Mouse (Mus musculus): ENCODE results near the gene Uggt1.

Gene Uggt1

DNA sequence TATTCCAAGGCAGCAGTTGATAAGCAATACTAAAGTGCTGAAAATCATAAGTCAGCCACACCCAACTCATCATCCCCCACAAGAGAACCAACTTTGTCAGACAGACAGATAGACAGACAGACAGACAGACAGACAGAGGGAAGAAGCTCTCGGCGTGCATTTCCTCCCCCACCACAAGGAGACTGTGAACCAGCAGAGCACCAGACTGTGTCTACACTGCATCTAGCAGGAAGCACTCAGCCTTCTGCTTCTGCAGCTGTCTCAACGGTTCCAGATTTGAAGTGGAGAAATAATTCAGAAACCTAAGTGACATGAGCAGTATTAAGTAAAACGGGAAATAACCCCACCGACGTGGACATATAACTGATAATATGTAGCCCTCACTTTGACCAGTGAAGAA, 71.6 kb downstream of the Uggt1 start:
- DNase-seq: no peak

DNA sequence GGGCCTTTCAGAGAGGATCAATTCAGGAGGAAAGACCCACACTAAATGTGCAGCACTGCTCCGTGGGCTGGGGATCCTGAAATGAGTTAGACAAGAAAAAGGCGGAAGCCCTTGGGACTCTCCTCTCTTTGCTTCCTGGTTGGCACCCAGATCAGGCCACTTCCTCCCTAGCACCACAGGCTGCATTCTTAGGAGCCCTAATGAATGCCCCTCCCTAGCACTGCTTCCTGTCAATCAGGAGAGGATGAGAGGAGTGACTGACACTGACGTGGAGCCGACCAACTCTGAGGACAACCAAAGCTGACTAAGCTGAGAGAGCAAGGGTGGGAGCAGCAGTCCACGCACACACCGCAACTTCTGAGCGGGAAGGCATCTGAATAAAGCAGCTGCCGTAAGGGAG, 81.8 kb downstream of the Uggt1 start:
- peak in 1 of 2 experiments; percentile 29 for DNase-seq

DNA sequence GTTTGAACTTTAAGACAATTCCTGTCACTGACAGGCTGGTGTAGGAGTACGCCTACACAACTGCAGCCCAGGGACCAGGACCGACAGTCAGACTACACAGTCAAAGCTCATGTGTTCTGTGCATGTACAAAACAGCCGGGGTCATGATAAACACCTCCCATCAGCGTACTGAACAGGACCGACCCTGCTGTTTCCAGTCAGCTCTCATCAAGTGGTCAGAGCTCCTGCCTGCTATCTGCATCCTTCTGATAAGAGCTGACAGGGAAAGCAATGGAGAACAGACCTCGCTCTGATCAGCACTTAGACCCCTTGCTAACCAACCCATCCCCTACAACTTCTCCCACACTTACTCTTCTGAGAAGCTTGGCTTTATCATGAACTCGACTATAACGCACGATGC, 83.3 kb downstream of the Uggt1 start:
- no peak for DNase-seq

DNA sequence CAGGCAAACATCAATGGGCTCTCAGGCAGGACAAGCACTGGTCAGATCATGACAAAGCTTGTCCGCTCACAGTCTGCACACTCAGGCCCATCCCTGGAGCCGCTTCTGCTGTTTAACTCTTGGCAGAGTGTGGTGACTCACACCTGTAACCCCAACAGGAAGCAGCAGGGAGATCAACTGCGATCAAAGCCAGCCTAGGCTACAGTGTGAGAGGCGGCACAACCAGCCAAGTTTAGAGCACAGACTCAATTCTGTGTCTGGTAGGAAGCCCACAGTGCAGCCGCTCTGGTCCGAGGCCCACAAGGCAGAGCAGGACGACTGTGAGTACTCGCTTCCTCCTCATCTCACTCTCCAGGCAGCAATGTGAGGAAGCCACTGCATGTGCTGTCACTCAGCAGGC, 84.3 kb downstream of the Uggt1 start:
- peak; percentile 70 to 81 for DNase-seq

DNA sequence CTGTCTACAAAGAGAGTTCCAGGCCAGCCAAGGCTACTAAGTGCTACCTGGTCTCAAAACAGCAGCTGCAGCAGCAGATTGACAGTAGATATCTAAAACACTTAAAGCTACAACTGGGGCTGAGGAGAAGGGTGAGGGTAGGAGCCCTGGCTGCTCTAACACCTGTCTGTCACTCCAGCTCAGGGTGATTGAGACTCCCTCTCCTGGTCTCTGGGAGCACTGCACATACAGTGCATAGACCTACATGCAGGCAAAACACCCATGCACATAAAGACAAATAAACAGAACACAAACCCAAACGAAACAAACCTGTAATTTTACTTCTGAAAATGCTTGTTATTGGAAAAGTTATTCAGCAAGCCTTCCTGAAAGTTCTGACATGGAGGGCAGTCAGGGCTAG, 95.1 kb downstream of the Uggt1 start:
- peak; percentile 72 to 85 for DNase-seq

DNA sequence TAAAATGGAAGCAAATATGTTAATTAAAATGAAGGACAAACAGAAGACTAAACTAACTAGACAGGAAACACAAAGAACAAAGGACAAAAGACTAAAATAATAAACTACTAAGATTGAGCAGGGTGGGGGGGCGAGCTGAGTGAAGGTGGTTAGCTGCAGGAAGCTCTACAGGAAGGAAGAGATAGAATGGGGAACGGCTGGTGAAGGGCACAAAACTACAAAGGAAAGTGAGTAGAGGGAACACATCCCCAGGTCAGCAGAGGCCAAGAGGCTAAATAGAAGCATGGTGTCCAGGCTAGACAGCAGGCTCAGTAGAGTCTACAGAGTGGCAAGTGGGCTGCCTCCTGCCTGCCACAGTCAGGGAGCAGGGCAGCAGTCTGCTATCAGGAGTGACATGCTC, 95.7 kb downstream of the Uggt1 start:
- DNase-seq: peak in 1 of 2 experiments; percentile 59

DNA sequence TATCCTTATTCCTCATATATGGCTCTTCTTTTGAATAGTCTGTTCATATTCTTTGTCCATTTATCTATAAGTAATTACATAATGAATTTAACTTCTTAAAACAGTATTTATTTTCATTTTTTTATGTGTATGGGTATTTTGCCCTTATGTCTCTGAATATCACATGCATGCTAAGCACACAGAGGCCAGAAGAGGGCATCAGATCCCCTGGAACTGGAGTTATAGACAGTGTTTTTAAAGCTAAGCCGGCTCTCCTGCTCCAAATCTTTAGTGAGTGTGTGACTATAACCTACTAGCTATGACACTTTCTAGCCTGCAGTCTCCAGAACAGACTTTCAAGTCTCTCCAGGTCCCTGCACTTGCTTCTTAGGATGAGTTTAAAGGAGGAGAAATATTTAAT, 99.5 kb downstream of the Uggt1 start:
- peak in 1 of 2 experiments; percentile 53 for DNase-seq

DNA sequence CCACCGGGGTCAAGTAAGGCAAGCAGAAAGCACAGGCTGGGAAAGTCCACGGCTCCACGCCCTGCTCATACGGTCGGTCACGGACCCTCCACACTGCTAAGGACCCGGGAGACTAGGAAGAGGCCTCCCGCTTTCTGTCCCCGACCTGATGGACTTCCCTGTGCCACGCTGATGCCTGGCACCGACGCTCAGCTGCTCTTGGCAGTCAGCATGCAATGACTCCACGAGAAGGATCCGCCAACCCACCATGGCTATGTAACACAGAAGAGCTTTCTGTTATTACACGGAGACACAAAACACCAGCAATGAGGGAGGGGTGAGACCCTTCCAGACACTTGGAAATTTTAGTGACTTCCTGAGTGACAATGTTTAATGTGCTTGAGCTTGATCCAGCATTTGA, 104.2 kb downstream of the Uggt1 start:
- DNase-seq: no peak

DNA sequence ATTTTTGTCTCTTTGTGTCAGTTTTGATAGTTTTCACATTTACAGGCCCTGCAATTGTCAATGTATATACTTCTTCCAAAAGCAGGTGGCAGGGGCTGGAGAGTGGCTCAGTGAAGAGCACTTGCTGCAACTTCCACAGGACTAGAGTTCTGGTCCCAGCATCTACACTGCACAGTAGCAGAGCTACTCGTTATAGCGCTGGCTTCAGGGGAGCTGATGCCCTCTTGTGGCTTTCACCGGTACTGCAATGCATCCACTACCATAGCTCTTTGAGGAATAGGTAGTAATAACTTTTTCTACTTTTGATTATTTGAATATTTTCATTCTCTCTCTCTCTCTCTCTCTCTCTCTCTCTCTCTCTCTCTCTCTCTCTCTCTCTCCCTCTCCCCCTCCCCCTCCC, 109.9 kb downstream of the Uggt1 start:
- DNase-seq: peak; percentile 55 to 69

DNA sequence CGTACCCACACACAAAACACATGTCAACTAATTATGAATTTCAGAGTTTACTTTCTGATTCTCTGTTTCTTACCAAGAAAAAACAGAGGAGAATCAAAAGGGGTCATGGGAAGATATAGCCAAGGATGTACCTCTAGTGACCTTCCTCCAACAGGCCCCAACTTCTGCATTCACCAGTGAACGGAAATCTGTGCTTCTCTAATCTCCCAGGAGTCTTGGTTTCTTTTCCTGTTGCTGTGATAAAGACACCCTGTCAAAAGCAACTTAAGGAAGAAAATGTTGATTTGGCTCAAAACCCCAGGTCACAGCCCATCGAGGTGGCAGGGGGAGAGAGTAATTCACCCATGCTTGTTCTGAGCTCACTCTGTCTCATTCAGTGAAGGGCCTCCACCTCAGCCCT, 110.9 kb downstream of the Uggt1 start:
- no peak for DNase-seq

DNA sequence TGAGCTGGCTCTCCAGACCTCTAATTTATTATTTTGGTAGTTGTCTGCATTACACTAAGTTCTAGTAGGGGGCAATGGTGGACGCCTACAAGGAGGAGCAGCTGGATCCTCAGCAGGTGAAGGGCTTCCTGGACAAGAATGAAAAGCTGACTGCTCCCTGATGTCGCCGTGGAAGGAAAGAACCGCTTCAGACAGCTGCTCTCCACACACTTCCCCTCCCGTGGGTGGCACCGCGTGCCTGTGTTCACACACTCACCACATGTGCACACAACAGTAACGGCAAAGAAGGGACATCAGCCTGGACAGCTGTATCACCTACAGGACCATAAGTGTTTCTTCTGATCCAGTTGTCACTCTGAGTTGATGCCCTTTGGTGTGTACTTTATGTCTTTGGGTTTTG, 111.5 kb downstream of the Uggt1 start:
- DNase-seq: peak; percentile 32 to 57

DNA sequence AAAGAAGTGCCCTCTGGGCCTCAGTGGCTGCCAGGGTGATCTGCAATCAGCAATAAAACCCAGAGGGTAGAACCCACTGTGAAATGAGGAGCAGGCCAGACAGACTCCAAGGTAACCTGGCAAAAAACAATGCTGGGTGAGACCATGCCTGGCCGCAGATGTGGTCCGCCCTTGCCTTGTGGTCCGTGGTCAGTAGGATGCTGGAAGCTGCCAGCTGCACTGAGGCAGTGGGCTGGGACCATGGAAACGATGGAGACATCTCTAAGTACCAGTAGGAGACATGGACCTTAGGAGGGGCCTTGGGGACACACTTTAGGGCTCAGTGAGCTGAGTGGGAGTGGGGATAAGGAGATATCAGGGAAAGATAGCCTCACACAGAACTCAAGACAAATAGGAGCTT, 112.3 kb downstream of the Uggt1 start:
- DNase-seq: no peak

DNA sequence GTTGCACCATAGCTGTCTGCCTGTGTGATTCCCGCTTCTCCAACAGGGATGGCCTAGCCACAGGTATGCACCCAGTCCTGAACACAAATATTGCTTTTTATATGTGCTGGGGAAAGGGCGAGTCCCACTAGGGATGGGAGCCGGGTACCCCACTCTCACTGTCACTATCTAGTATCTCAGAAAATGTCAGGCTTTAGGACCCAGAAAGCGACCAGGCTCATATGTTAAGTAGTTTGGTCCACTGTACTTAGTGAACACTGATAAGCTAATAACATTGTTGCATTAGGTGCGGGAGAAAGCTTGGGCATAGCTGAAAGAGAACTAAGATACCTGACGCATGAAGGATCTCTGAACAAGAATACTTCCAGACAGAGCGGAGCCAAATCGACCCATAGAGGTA, 112.8 kb downstream of the Uggt1 start:
- no peak for DNase-seq

DNA sequence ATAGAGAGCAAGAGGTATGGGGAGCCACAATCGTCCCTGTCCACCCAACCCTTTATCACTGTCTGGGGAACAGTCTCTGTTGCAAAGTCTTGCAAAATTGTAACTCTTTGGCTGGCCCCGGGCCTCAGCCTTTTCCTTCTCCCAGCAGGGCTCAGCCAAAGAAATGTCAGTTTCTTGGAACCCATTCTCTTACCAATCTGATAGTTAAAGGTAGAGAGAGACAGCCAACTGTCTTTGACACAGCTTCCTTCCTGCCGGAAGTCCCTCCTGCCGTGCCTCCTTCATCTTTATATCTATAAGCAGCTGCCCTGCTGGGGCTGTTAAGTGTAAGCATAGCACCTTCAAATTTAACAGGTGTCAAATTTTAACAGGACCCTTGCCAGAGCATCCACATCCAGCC, 113.4 kb downstream of the Uggt1 start:
- peak; percentile 28 to 53 for DNase-seq

DNA sequence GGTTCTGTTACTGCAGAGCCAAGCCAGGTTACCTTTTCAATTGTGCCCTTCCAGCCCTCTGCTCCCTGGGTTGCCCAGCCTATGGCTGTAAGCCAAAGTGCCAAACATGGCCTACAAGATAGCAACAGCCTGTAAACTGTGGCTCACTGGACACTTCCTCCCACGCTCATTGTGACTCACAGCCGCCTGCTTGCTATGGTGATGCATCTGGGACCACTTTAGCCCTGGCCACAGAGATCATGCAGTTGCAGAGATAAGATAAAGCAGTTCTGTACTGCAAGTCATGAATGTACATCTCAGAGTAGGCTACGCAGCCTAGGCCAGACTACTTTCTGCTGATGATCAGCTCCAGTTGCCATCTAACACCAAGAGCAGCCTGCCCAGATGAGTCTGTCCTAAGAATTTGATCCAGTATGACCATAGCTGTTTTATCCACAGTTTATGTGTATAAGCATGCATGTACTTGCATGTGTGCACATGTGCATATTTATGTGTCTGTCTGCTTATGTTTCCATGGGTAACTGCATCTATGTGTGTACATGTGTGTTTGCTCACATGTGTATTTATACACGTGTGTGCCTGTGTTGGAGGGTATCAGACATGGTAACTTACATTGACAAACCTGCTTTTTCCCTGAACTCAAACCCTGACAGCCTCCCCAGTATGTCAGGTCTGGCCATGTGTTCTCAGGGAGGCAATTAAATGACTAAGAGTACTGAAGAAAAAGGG, 114.0 kb downstream of the Uggt1 start:
- no peak for DNase-seq

DNA sequence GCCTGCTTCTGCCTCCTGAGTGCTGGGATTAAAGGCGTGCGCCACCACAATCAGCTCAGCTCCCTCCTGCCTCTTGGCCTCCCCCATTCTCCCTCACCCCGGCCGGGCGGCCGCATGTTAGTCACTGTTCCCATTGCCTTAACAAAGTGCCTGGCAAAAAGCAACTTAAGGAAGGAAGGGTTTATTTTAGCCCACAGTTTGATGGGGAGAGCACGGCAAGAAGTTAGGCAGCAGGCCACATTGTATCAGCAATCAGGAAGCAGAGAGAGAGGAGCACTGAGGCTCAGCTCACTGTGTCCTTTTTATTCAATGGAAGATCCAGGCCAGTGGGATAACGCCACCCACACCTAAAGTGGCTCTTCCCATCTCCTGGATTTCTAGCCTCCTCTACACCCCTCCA, 114.6 kb downstream of the Uggt1 start:
- DNase-seq: no peak

DNA sequence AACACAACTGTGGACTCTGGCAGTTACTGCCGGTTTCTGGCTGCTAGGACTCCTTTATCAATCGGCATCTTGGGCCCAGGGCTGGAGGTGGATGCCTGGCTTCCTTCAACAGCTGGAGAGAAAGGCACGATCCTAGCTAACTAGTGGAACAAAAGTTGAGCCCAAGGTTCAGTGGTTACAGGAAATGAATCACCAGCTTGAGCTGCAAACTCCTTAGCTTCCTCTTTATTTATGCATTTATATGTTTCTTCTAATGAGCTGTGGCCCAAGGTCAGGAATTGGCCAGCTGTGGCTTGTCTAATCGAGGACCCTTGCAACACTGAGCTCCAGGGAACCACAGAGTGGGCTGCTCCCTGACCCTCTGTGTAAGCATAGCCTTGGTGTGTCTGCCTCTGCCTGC, 115.4 kb downstream of the Uggt1 start:
- no peak for DNase-seq

DNA sequence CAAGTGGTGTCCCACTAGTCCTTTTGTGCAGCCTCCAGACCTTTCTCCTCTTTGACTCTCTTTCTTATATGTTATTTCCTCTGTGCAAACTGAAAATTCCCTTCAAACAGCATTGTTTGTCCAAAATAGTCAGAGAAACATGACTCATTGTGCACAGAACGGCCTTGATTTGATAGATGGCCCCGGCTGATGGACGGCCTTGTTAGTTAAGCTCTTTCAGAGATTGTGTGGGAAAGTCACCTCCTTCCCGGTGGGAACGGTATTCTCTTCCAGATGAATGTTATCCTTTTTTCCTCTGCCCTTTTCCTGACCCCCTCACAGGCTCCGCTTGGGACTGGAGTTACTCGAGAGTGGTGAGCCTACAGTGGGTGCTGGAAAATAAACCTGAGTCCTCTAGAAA, 119.4 kb downstream of the Uggt1 start:
- DNase-seq: no peak

DNA sequence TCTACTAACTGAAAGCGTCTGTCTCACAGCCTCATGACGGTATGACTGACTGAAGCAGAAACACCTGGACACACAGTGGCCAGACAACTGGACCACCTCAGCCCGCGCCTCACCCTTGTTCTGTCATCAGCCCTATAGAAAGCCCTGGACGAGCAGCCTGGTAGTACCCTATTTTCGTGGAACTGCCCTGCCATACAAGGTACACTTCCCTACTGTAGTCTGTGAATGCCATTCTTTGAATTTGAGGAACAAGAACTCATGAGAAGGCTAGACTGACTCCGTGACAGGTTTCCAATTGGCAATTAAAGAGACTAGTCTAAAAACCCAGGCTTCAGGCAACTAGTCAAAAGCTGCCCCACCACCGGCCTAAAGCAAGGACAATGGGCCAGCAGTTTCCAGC, 123.3 kb downstream of the Uggt1 start:
- DNase-seq: no peak

DNA sequence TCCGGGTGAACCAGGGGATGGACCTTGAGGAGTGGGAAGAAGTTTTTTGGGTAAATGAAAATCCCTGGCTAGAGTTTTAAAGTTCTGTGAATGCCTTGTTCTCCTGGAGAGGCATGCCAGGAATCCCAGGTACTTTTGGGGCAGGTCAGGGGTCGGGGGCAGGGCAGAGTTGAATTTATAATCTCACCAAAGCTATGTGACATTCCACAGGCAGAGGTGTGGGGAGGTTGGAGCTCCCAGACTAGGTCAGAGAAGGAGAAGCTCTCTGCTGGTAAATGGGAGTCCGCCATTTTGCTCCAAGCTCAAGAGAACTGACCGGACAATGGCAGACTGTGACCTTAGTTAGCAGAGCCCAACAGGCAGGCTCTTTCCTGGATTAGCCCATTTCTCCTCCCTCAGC, 125.1 kb downstream of the Uggt1 start:
- no peak for DNase-seq

DNA sequence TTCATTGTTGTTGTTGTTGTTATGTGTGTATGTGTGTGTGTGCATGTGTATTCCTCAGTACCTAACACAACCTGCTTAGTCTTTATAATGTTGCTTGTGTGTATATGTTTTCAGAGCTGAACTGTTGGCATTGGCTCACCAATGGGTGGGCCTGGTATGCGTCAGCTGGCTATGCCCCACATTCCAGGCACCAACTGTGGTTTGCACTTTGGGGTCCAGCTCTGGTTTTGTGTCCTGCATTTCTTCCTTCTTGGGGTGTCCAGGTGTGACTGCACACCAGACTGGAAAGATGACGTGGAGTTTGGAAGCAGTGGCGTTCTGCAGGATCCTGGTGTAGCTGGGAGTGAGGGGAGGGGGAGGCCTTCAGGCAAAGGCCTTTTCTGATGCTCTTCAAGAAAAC, 125.6 kb downstream of the Uggt1 start:
- no peak for DNase-seq

DNA sequence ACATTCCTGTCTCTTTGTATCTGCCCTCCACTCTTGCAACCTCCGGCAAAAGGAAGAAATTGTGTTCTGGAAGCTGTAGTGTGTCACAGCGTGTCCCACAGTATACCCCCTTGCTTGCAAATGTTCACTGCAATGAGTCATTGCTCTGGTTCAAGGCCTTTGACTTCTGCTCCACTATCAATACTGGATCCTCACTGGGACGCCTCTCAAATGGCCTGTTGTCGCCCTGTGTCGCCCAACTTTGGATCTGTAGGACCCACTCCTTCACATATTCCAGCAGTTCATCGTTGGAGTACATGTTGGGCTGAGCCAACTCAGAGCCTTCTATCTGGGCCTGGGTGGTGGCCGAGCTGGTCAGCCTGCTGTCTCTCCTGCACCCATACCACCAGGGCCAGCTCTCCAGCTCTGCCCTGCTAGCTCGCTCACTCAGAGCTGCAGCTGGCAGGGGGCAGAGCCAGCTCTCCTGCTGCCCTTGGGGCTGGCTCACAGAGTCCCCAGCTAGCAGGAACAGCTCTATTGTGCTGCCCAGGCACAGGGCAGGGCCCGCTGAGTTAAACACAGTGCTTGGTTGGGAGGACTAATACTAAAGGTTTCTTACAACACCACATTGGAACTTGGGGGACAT, 126.3 kb downstream of the Uggt1 start:
- no peak for DNase-seq

DNA sequence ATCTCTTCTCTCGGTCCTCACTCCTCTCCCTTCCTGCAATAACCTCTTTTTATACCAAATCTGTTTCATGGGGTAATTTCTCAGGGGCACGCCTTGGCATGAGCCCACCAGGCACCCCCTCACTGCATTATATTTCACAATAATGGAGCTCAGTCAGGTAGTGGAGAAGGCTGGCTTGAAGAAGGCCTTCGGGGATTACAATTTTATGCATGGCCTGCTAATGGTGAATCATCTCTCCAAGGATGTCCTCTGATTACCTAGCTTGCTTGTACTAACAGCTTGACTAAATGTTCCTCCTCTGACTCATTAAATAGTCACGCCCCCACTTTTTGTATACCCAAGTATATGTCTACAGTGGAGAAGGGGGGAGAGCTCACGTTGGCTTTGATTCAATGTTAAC, 128.0 kb downstream of the Uggt1 start:
- no peak for DNase-seq

DNA sequence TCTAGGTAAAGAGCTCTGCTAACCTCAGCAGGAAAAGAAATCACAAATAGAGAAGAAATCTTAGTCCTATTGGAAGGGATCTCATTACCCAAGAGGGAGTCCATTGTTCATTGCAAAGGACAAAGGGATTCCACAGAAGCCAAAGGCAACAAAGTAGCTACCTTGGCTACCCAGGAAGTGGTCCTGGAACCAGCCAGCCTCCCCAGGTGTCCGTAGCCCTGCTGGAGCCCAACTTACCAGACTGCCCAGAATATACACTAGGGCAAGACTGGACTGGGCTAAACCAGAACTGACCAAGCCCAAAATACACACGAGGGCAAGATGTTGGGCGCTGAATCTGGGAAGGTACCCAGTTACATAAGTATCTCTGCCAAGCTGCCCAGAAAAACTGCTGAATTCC, 129.7 kb downstream of the Uggt1 start:
- DNase-seq: no peak

DNA sequence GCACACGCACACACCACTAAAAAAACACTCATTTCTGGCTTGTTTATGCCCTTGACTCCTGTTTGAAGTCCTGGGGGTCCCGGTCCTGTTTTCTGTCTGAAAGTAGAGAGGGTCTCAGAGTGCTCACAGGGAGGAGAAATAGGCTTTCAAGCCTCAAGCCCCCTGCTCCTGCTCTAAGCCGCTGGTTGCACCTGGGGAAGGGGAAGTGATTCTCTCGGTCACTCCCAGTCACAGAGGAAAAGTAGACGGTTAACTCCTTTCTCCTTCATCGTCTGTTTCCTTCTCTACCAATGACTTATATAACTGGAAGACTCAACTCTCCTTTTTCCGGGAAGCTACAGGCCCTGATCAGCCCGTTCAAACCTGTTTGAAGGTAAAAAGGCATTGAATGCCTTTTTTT, 130.8 kb downstream of the Uggt1 start:
- no peak for DNase-seq

Measured in thymus, adult 18-20 months (tissue).